Mouse (Mus musculus) E14TG2a.4 (cell line): ENCODE results near the gene Rap1gap2.

Source experiments
- H3K27me3 ChIP-seq: 2 replicates; pipeline ENCODE4 v1.6.1; 2014; ENCODE audit warnings: low read length, control low read depth; ENCODE audit not compliant: insufficient read depth
- H3K36me3 ChIP-seq: 2 replicates; pipeline ENCODE4 v1.6.1; 2014; ENCODE audit warnings: low read length, control low read depth; ENCODE audit not compliant: insufficient read depth
- H3K4me1 ChIP-seq: replicated peaks from 2 replicates; pipeline ENCODE4 v1.6.1; 2014; ENCODE audit warnings: low read depth, low read length, control low read depth
- H3K4me3 ChIP-seq: replicated peaks from 2 replicates; pipeline ENCODE4 v1.5.1; 2014; ENCODE audit warnings: mild to moderate bottlenecking, low read length
- H3K9me3 ChIP-seq: 2 replicates; pipeline ENCODE4 v1.6.1; 2014; ENCODE audit warnings: low read length, control low read depth
- CTCF ChIP-seq: conservative IDR thresholded peaks from 2 replicates; pipeline ENCODE4 v1.5.1; 2014; ENCODE audit warnings: low read length
- NANOG ChIP-seq: IDR thresholded peaks from 2 replicates; pipeline ENCODE4 v1.6.1; 2014; ENCODE audit warnings: borderline replicate concordance, low read length, mixed read lengths
- POU5F1 ChIP-seq: IDR thresholded peaks from 2 replicates; pipeline ENCODE4 v1.6.1; 2014; ENCODE audit warnings: low read length, borderline replicate concordance

The Rap1gap2 gene

GRCm38 (mm10) chr11:74499521-74500099 is 111.1 kb downstream of the Rap1gap2 start:
- H3K4me3 ChIP-seq: no peak overlapping the region
- no peaks in the 10 kb centered on the region for H3K9me3 ChIP-seq
- TF ChIP-seq CTCF: no peak
- TF ChIP-seq NANOG: no peak
- TF ChIP-seq POU5F1: no peak
- H3K4me1 ChIP-seq: no peaks in the 10 kb centered on the region
- no peaks in the 10 kb centered on the region for H3K36me3 ChIP-seq
- H3K27me3 ChIP-seq: no peaks in the 10 kb centered on the region

- Histone ChIP-seq H3K4me1 (no peaks in the 10 kb centered on the region), H3K9me3 (no peaks in the 10 kb centered on the region), H3K27me3 (no peaks in the 10 kb centered on the region), H3K4me3 (no peak overlapping the region), H3K36me3 (no peaks in the 10 kb centered on the region)
- TF ChIP-seq POU5F1 (no peak), NANOG (no peak)
Observed at GRCm38 (mm10) chr11:74499058-74499457, 111.7 kb downstream of the Rap1gap2 start.

- TF ChIP-seq CTCF: no peak
- no peak for TF ChIP-seq POU5F1
- TF ChIP-seq NANOG: no peak
- Histone ChIP-seq H3K4me3 (no peak overlapping the region), H3K9me3 (no peaks in the 10 kb centered on the region), H3K27me3 (no peaks in the 10 kb centered on the region), H3K4me1 (no peaks in the 10 kb centered on the region), H3K36me3 (no peaks in the 10 kb centered on the region)
Observed at GRCm38 (mm10) chr11:74496581-74496980, 114.1 kb downstream of the Rap1gap2 start.

GRCm38 (mm10) chr11:74493936-74494335 is 116.8 kb downstream of the Rap1gap2 start:
- Histone ChIP-seq H3K4me3 (no peak overlapping the region), H3K36me3 (no peaks in the 10 kb centered on the region), H3K27me3 (no peaks in the 10 kb centered on the region), H3K4me1 (no peaks in the 10 kb centered on the region), H3K9me3 (no peaks in the 10 kb centered on the region)
- no peak for TF ChIP-seq CTCF
- no peak for TF ChIP-seq POU5F1
- TF ChIP-seq NANOG: no peak

GRCm38 (mm10) chr11:74493172-74493862 is 117.4 kb downstream of the Rap1gap2 start:
- Histone ChIP-seq H3K9me3 (no peaks in the 10 kb centered on the region), H3K36me3 (no peaks in the 10 kb centered on the region), H3K27me3 (no peaks in the 10 kb centered on the region), H3K4me1 (no peaks in the 10 kb centered on the region), H3K4me3 (no peak overlapping the region)
- TF ChIP-seq NANOG: no peak
- no peak for TF ChIP-seq POU5F1
- no peak for TF ChIP-seq CTCF

GRCm38 (mm10) chr11:74491130-74491529 is 119.6 kb downstream of the Rap1gap2 start:
- Histone ChIP-seq H3K27me3 (no peaks in the 10 kb centered on the region), H3K36me3 (no peaks in the 10 kb centered on the region), H3K4me3 (no peak overlapping the region), H3K9me3 (no peaks in the 10 kb centered on the region), H3K4me1 (no peaks in the 10 kb centered on the region)
- TF ChIP-seq NANOG (no peak), POU5F1 (no peak), CTCF (no peak)

GRCm38 (mm10) chr11:74489239-74489638 is 121.5 kb downstream of the Rap1gap2 start:
- H3K4me1 ChIP-seq: no peaks in the 10 kb centered on the region
- no peak overlapping the region for H3K4me3 ChIP-seq
- no peaks in the 10 kb centered on the region for H3K36me3 ChIP-seq
- H3K9me3 ChIP-seq: no peaks in the 10 kb centered on the region
- no peaks in the 10 kb centered on the region for H3K27me3 ChIP-seq
- TF ChIP-seq CTCF (no peak), POU5F1 (no peak), NANOG (no peak)

- TF ChIP-seq POU5F1 (no peak), NANOG (no peak), CTCF (no peak)
- no peak overlapping the region for H3K4me3 ChIP-seq
- H3K9me3 ChIP-seq: no peaks in the 10 kb centered on the region
- H3K36me3 ChIP-seq: no peaks in the 10 kb centered on the region
- no peaks in the 10 kb centered on the region for H3K27me3 ChIP-seq
- no peaks in the 10 kb centered on the region for H3K4me1 ChIP-seq
Observed at GRCm38 (mm10) chr11:74487952-74488351, 122.8 kb downstream of the Rap1gap2 start.

GRCm38 (mm10) chr11:74485435-74486217 is 125.1 kb downstream of the Rap1gap2 start:
- H3K4me1 ChIP-seq: no peaks in the 10 kb centered on the region
- H3K27me3 ChIP-seq: no peaks in the 10 kb centered on the region
- no peak overlapping the region for H3K4me3 ChIP-seq
- H3K36me3 ChIP-seq: no peaks in the 10 kb centered on the region
- H3K9me3 ChIP-seq: no peaks in the 10 kb centered on the region
- no peak for TF ChIP-seq CTCF
